Mouse (Mus musculus) macrophage (primary cell): ENCODE data around the gene Ripor3. TPM values are rescaled to one million over a fixed set of nuclear protein-coding genes. Genes with fewer than 3 reads are reported as not detected.
"Not testable (repeated sequence)": the region's sequence is repeated elsewhere in the genome, so short reads cannot be mapped to it uniquely, and the experiment has no call there.

ENCODE experiments used
- H3K27ac ChIP-seq: fragments of 350-480 bp; formaldehyde crosslinking; 2 replicates; pipeline ENCODE4 v1.9.0; 2021
- H3K36me3 ChIP-seq: fragments of 350-480 bp; formaldehyde crosslinking; 2 replicates; pipeline ENCODE4 v1.9.0; 2021; ENCODE audit errors: inconsistent target
- H3K4me3 ChIP-seq: fragments of 350-480 bp; formaldehyde crosslinking; 2 replicates; pipeline ENCODE4 v1.9.0; 2021; ENCODE audit errors: inconsistent target
- H3K79me2 ChIP-seq: fragments of 350-480 bp; formaldehyde crosslinking; 2 replicates; pipeline ENCODE4 v1.9.0; 2021; ENCODE audit errors: inconsistent target
- WGBS: methylation state at CpG from one replicate; pipeline ENCODE4 v1.1.7; 2026; ENCODE audit warnings: inconsistent platforms; ENCODE audit not compliant: missing documents; 5-methylcytosine and 5-hydroxymethylcytosine counted together
- polyA plus RNA-seq: library from polyadenylated mRNA; stranded (reverse); fragments of 250-400 nt; gene quantifications from 3 replicates; pipeline ENCODE4 v1.2.4, GENCODE M21; 2018; ENCODE audit warnings: inconsistent platforms
- total RNA-seq, 78 experiments: library from RNA; depleted of rRNA; stranded (reverse); fragments of 250-400 nt; gene quantifications; 1 replicate in 9 of 78; 2 replicates in 24 of 78; 3 replicates in 43 of 78; 4 replicates in 2 of 78; pipeline ENCODE4 v1.2.4; 2018; ENCODE audit warnings: inconsistent platforms in 56 of 78

Ripor3 gene
- total RNA-seq (2018; cell fraction: chromatin; rRNA removed) = under 1 TPM in 11 of 26 experiments, not detected in 15; 0.25 to 0.81 (median 0.48) TPM
- under 1 TPM in 6 of 26 experiments, not detected in 20; 0.03 to 0.11 (median 0.07) TPM for total RNA-seq (2018; cell fraction: cytosol; rRNA removed)
- total RNA-seq (2018; cell fraction: nucleus; rRNA removed) = under 1 TPM in 6 of 26 experiments, not detected in 20; 0.14 to 0.75 (median 0.28) TPM
- not detected in 3 replicates for polyA plus RNA-seq

DNA sequence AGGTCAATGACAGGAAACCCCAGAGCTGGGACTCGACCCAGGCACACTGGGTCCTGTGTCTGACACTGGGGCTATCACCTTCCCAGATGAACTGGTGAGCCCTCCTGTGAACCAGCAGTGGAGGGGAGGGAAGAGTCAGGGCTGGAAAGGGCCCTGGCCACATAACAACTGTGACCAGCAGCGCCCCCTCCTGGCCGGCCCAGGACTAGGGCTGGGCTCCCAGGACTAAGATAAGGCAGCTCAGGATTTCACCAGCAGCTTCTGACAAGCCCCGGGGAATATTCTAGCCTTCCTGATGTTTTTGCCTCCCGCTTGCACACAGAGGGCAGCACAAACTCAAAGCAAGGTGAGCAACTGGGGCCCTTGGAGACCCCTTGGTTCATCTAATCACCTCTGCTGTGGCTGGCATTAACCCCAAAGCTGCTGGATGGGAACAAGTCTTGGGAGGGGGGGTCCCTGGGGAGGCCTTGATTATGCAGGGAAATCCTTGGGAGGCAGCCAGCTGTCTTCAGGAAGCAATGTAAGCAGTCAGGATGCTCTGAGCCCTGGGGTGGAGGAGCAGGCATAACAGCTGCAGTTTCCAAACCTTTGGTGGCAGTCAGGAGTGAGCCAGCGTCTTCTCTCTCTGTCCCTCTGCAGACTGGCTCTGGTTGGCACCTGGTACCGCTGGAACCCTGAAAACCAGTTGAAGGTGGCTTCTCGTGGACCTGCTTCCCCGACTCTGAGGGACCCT is at the start of gene Ripor3:
Ripor3 (minus strand) TSS at position 683 of the 733 bp plus-strand sequence.
- Histone ChIP-seq H3K27ac (no peak within 1 kb of the TSS), H3K4me3 (no peak within 1 kb of the TSS), H3K79me2 (no peaks in the 10 kb centered on the region), H3K36me3 (no peaks in the 10 kb centered on the region)
- 50% methylated on average over 9 of the region's 9 CpGs for WGBS

DNA sequence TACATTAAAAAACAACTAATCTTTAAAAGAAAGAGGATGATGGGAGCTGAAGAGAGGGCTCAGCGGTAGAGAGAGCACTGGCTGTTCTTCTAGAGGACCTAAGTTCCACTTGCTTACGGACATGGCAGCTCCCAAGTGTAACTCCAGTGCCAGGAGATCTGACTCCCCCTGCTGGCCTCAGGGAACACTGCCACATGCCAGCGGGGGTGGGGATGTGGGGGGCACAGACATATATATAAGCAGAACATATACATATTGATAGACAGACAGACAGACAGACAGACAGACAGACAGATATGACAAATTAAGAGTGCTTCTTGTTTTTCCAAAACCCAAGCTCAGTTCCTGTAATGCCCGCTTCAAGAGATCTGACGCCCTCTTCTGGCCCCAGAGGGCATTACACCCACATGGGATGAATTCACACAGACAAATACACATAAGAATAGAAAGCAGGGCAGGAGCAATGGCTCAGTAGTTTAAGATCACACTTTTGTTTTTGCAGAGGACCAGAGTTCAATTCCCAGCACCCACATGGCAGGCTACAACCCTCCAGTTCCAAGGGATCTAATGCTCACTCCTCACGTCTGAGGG is 48.9 kb upstream of the Ripor3 start:
- no peaks in the 10 kb centered on the region for H3K79me2 ChIP-seq
- no peak overlapping the region for H3K27ac ChIP-seq
- H3K36me3 ChIP-seq = no peaks in the 10 kb centered on the region
- H3K4me3 ChIP-seq = no peak overlapping the region
- 78% methylated on average over 6 of the region's 6 CpGs for WGBS

DNA sequence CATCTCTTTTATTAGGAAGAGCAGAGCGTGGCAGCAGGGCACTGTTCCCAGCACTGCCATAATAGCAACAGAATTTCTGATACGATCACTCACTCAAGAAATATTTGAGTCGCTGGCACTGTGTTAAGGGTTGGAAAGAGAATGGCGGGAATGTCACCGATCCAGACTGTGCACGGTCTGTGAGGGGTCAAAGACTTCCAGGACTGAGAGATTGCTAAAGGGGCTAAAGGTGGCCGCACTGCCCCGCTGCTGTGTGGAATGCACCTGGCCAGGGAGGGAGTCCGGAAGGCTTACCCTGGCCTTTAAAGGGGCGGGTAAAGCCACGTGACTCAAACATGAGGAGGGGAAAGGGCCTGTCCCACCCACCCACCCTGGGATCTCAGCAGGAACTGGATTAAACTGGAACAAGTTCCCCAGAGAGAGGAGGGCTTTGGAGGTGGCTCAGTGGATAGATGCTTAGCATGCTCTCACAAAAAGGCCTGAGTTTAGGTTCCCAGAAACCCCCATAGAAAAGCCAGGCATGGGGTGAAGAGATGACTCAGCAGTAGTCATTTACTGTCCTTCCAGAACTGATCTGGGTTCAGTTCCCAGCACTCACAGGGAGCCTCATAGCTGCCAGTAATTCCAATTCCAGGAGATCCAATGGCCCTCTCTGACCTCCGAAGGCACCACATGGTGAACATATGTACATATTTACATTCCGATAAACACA is 48.2 kb upstream of the Ripor3 start:
- H3K4me3 ChIP-seq = no peak overlapping the region
- 75% methylated on average over 13 of the region's 13 CpGs for WGBS
- H3K79me2 ChIP-seq = no peaks in the 10 kb centered on the region
- no peaks in the 10 kb centered on the region for H3K36me3 ChIP-seq
- H3K27ac ChIP-seq = no peak overlapping the region

DNA sequence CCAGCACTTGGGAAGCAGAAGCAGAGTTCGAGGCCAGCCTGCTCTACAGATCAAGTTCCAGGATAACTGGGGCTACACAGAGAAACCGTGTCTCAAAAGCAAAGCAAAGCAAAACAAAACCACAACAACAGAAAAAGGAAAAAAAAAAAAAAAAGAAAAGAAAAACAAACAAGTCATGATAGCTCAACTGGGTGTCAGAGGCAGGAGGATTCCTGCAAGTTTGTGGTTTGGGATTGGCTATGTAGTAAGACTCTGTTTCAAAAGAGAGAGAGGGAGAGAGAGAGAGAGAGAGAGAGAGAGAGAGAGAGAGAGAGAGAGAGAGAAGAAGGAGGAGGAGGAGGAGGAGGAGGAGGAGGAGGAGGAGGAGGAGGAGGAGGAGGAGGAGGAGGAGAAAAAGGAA is 47.5 kb upstream of the Ripor3 start:
- 88% methylated on average over 1 of the region's 2 CpGs for WGBS
- not testable (repeated sequence) for H3K27ac ChIP-seq, H3K4me3 ChIP-seq, H3K36me3 ChIP-seq, H3K79me2 ChIP-seq

DNA sequence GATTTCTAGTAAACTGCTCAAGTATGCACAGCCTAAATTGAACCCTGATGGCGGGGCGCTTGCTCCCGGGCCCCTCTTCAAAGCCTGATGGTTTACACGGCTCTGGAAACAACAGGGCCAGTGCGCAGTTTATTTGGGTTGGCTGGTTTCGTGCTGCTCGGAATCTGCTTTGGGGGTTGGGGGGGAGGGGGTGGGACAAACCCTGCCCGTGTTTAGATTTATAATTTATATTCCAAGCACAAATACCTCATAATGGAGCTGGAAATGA is 46.2 kb upstream of the Ripor3 start:
- Histone ChIP-seq H3K27ac (no peak overlapping the region), H3K4me3 (no peak overlapping the region), H3K36me3 (no peaks in the 10 kb centered on the region), H3K79me2 (no peaks in the 10 kb centered on the region)
- 94% methylated on average over 8 of the region's 8 CpGs for WGBS

DNA sequence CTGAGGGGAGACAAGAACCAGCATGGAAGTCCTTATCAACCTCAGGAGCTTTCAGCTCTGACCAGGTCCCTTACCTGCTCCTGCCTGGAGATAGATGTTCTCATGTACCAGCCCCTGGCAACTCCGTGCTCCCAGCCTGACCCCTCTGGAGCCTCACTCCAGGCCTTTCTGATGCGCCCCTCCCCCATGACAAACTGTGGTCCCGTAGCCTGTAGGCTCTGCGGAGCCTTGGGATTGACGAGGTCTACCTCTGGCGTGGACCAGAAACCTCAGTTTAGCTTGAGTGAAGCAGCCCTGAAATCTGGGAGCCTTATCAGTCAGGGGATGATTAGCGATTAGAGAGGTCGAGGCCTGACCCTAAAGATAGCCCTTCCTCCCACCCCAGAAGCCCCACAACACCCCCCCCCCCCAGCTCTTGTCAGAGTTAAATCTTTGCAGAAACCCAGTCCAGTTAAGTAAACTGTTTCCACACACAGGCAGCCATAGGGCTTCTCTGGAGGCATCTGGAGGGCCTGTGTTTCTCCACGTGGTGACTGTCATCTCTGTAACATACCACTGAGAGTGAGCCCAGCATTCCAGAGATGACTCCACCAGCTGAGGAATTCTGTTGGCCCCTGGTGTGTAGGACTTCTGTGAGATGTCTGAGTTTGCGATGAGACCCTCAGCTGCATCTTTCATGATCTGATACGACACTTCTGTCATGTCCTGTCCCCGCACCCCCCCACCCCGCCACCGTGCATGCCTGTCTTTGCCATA is 45.7 kb upstream of the Ripor3 start:
- 91% methylated on average over 14 of the region's 14 CpGs for WGBS
- Histone ChIP-seq H3K36me3 (no peaks in the 10 kb centered on the region), H3K4me3 (no peak overlapping the region), H3K79me2 (no peaks in the 10 kb centered on the region), H3K27ac (no peak overlapping the region)

DNA sequence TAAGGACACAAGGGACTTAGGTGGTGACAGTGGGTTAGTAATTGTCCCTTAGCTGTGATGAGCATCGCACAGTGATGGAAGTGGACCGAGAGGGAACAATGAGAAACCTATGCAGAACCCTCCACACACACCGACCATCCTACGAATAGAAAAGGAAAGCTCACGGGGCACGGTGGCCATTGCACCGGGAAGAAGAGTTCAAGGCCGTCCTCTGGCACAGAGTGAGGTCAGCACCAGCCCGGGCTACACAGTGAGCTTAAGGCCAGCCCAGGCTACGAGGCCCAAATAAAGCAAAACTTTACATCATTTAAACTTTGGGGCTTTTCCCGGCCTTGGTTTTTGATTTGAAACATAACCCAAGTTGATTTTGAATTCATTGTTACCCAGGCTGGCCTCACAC is 43.7 kb upstream of the Ripor3 start:
- H3K79me2 ChIP-seq = no peaks in the 10 kb centered on the region

DNA sequence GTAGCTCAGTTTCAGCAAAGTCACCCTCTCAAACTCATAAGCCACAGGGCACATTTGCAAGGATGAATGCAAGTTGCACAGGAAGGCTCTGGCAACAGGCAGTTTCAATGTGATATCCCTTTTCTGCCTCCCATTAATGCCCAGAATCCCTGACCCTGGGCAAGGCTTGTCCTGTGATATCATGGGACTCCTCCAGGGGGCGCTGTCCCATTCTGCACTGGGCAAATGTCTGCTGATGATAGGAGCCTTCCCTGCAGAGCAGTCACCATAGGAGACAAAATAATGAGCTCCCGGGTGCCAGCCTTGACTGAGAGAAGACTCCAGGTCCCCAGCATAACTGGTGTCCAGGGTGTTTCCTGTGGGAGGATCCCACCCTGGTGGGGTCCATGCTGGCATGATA is 42.3 kb upstream of the Ripor3 start:
- WGBS = 41% methylated on average over 2 of the region's 2 CpGs
- H3K4me3 ChIP-seq = no peak overlapping the region
- no peak overlapping the region for H3K27ac ChIP-seq
- no peaks in the 10 kb centered on the region for H3K36me3 ChIP-seq
- no peaks in the 10 kb centered on the region for H3K79me2 ChIP-seq

More for the DNA sequence above, 43.7 kb upstream of the Ripor3 start:
- H3K4me3 ChIP-seq = no peak overlapping the region
- H3K27ac ChIP-seq = no peak overlapping the region
- WGBS = 96% methylated on average over 11 of the region's 11 CpGs
- no peaks in the 10 kb centered on the region for H3K36me3 ChIP-seq

DNA sequence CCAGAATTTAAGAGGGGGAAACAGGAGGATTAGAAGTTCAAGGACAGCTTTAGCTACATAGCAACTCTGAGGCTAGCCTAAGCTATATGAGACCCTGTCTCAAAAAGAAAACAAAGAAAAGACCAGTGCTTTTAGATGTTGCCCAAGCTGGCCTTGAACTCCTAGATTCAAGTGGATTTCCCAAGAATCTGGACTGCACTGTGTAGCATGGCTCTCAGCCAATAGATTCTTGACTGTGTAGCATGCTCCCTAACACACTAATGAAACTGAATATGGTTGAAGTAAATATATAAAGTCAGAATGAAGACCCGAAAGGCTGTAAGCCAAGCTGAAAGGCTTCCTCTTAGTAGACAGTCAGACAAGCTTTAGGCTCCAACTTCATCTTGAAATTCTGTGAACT is 41.7 kb upstream of the Ripor3 start:
- Histone ChIP-seq H3K4me3 (no peak overlapping the region), H3K79me2 (no peaks in the 10 kb centered on the region), H3K36me3 (no peaks in the 10 kb centered on the region), H3K27ac (no peak overlapping the region)
- 92% methylated on average over 1 of the region's 1 CpGs for WGBS

DNA sequence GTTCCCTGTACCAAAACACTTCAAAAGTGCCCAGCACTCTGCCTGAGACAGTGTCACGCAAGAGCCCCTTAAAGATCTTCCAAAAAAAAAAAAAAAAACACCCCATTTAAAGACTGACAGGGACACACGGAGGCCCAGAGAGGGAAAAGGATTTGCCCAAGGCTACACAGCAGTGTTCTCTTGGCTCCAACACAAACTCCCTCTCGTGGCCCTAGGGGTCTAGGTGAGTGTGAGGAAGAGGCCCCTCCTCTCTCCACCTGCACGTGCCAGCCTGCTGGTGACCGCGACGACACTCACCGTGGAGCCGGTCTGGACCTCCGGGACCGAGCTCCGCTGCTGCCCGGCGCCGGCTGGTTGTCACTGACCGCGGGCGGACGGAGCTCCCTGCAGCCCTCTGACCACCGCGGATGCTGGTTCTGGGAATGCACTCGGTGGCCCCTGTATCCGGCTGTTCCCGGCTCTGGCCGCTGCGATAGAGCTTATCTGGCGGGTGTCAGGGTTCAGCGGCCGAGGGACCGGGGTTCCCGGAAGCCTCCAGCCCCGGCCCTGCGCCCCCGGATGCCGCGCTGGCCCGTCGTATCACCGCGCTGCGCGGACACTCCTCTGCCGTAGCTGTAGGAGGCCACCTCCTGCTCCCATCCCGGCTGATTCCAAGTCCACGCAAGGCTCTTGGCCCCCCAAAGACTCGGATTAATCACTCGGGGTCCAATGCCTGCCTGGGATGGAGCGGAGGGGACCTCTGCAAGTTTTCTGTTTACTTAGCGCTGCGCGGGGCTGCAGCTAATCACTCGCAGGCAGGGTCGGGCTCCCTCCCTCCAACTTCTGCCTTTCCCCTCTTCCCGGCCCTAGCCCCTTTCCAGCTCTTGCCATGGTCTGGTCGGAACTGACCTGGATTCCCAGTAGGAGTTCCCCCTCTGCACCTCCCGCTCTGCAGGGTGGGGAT is 39.9 kb upstream of the Ripor3 start:
- H3K4me3 ChIP-seq = no peak overlapping the region
- H3K36me3 ChIP-seq = no peaks in the 10 kb centered on the region
- no peaks in the 10 kb centered on the region for H3K79me2 ChIP-seq
- H3K27ac ChIP-seq = no peak overlapping the region
- 3% methylated on average over 56 of the region's 56 CpGs for WGBS

DNA sequence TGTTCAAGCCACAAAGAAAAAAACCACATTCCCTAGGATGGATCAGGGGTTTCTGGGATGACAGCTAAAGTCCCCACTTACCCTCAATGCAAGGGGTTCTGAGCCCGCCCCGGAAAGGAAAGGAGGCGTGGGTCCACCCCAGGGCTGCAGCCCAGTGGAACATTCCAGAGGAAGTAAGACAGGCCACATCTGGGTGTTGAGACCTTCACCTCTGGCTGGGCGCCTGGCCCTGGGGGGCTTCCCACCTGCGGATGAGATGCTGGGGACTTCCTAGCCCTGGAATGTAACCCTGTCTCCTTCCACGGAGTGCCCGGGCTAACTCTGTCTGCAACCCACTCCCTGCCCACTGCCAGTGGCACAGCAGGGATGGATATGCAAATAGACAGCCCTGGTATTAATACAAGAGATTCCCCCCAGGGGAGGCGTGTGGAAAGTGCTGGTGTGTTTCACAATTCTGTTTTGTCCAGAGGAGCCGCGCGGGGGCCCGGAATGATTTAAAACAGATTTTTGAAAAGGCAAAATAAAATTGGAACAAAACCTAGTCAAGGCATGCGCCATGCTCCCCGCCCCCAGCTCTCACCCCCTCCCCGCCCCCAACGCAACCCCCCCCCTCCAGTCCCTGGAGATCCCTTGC is 38.7 kb upstream of the Ripor3 start:
- Histone ChIP-seq H3K4me3 (no peak overlapping the region), H3K27ac (no peak overlapping the region), H3K79me2 (no peaks in the 10 kb centered on the region), H3K36me3 (no peaks in the 10 kb centered on the region)
- 20% methylated on average over 16 of the region's 16 CpGs for WGBS

DNA sequence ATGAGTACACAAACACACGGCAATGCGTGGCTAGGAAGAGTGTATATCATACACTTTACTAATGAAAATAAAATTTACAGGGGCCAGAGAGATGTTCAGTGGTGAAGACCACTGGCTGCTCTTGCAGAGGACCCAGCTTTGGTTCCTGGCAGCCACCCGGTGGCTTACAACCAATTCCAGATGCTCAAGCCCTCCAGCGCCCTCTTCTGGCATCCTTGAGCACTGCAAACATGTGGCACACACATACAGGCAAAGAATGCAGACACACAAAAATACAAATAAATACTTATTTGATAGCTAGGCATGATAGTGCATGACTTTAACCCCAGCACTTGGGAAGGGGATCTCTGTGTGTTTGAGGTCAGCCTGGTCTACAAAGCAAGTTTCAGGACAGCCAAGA is 36.0 kb upstream of the Ripor3 start:
- no peaks in the 10 kb centered on the region for H3K79me2 ChIP-seq
- H3K4me3 ChIP-seq = no peak overlapping the region
- H3K27ac ChIP-seq = no peak overlapping the region
- 90% methylated on average over 4 of the region's 4 CpGs for WGBS
- H3K36me3 ChIP-seq = no peaks in the 10 kb centered on the region

DNA sequence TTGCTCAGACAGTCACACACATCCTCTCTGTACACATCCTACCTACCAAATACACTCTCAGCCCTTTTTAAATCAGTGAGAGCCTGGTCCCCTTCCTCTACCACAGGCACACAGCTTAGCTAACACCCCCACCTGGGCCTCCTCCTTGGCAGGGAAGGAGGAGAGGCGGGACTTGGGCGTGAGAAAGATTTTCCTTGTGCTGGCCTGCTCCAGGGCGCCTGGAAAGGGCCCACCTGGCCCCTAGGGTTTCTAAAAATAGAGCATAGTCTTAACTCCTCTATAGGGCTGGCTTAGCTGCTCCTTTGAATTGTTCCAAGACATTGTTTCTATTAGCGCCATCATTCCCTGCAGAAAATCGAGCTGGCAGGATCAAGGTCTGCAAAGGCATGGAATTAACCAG is 35.4 kb upstream of the Ripor3 start:
- Histone ChIP-seq H3K4me3 (no peak overlapping the region), H3K79me2 (no peaks in the 10 kb centered on the region), H3K36me3 (no peaks in the 10 kb centered on the region), H3K27ac (no peak overlapping the region)
- 60% methylated on average over 5 of the region's 5 CpGs for WGBS
